Mouse (Mus musculus) kidney, adult 2 months (tissue): Measurements from ENCODE around the gene Gm47969. TPM values are rescaled to one million over a fixed set of nuclear protein-coding genes. Genes with fewer than 3 reads are reported as not detected.
A peak's percentile ranks its signal among the peaks of the same experiment; 100 is the strongest.

Source experiments
- DNase-seq: peaks from one replicate; pipeline ENCODE4 v3.0.0; 2021
- H3K27ac ChIP-seq: fragments of 200-500 bp; 2 replicates; pipeline ENCODE4 v1.5.1; 2012; ENCODE audit warnings: low read depth, low read length, control low read depth, inconsistent platforms; ENCODE audit not compliant: insufficient read depth
- H3K27me3 ChIP-seq: fragments of 200-500 bp; replicated peaks from 2 replicates; pipeline ENCODE4 v1.6.1; 2012; ENCODE audit warnings: mild to moderate bottlenecking, moderate library complexity, low read length, inconsistent platforms; ENCODE audit not compliant: control insufficient read depth, insufficient read depth
- H3K36me3 ChIP-seq: fragments of 200-500 bp; 2 replicates; pipeline ENCODE4 v1.6.1; 2012; ENCODE audit warnings: mild to moderate bottlenecking, moderate library complexity, low read length, inconsistent platforms; ENCODE audit not compliant: control insufficient read depth, insufficient read depth
- H3K4me1 ChIP-seq: fragments of 200-500 bp; 2 replicates; pipeline ENCODE4 v1.6.1; 2011; ENCODE audit warnings: low read length; ENCODE audit not compliant: control insufficient read depth, insufficient read depth
- H3K4me3 ChIP-seq: fragments of 200-500 bp; 2 replicates; pipeline ENCODE4 v1.5.1; 2011; ENCODE audit warnings: mild to moderate bottlenecking, low read depth, low read length, control low read depth; ENCODE audit not compliant: insufficient read depth
- CTCF ChIP-seq: fragments of 200-500 bp; conservative IDR thresholded peaks from 2 replicates; pipeline ENCODE4 v1.5.1; 2011; ENCODE audit warnings: low read depth, mild to moderate bottlenecking, control low read depth, low read length, moderate library complexity, mixed read lengths; ENCODE audit not compliant: insufficient read depth, insufficient read length
- POLR2A ChIP-seq: fragments of 200-500 bp; IDR thresholded peaks from one replicate; pipeline ENCODE4 v1.6.1; 2011; ENCODE audit warnings: low read depth, low read length, control low read depth
- WGBS: fragments of 180-500 bp; shearing (Covaris S2); methylation state at CpG from one replicate; pipeline ENCODE4 v1.1.7; 2018; 5-methylcytosine and 5-hydroxymethylcytosine counted together
- polyA plus RNA-seq: library from polyadenylated mRNA; depleted of rRNA; stranded (reverse); fragments of >200 nt; gene quantifications from 2 replicates; pipeline ENCODE4 v1.2.3, GENCODE M21; 2012

Gm47969 gene
- polyA plus RNA-seq, 1 experiment = not detected

DNA sequence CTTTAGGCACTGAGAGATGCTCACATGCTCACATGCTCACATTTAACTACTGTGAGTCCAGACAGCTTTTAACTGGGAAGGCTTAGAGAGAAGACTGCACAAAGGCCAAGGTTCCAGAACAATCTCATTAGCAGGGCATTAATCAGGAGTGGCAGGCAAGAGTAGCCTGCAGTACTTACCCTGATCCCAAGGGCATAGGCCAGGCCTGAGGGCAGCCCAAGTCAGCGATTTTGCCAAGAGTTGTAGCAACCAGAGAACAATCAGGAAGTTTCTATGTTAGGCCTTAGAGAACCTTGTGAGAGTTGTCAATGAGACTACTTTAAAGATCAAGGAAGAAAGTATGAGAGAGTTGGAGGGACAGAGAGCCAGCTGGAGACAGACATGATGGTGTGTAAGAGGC, 13.7 kb downstream of the Gm47969 start:
- WGBS = 30% methylated on average over 1 of the region's 1 CpGs
- H3K4me1 ChIP-seq = no peaks in the 10 kb centered on the region
- H3K27me3 ChIP-seq = no peaks in the 10 kb centered on the region
- H3K36me3 ChIP-seq = no peaks in the 10 kb centered on the region
- H3K4me3 ChIP-seq = no peak overlapping the region
- peak; percentile 65 for DNase-seq
- TF ChIP-seq CTCF = no peak
- no peak for TF ChIP-seq POLR2A
- H3K27ac ChIP-seq = no peak overlapping the region

DNA sequence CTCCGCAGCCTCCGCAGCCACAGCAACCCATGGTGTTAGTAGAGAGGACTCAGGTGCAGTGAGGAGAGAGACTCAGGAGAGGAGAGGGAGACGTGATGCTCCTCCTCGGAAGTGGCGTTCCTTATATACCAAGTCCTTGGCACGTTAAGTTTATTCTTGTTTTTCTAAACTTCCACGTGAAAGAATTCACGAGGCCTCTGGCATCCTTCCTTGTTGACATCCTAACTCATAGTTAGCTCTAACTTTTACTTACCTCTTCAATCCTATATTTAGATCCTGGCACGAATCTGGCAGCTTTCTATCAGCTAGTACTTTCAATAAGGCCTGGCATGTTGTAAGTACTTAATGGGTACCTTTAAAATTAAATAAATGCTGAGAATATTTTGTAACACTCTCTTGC, 14.5 kb downstream of the Gm47969 start, which contains the start of gene A030005K14Rik:
A030005K14Rik (minus strand) TSS at position 101 of the 400 bp plus-strand sequence.
- Histone ChIP-seq H3K36me3 (no peaks in the 10 kb centered on the region), H3K4me1 (no peaks in the 10 kb centered on the region), H3K4me3 (no peak within 1 kb of the TSS), H3K27ac (no peak within 1 kb of the TSS), H3K27me3 (no peaks in the 10 kb centered on the region)
- DNase-seq = no peak
- TF ChIP-seq POLR2A = no peak
- no peak for TF ChIP-seq CTCF
- 88% methylated on average over 9 of the region's 9 CpGs for WGBS

DNA sequence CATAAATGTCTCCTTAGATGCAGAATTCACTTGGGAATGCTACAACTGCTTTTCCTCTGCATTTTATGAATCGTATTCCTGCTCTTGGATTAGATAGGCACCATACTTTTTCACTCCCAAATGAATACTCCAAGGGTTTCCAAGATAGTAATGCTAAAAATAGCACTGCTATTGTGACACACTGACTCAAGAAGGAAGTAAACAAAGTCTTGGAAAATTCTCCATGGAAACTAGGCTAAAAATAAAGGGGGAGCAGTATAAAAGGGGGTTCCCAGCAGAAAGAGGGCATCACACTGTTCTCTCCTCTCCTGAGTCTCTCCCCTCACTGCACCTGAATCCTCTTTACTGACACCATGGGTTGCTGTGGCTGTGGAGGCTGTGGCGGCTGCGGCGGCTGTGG, 15.9 kb downstream of the Gm47969 start, which contains the start of gene Krtap28-13:
Krtap28-13 (plus strand) TSS at position 288 of the 400 bp plus-strand sequence.
- WGBS = 87% methylated on average over 4 of the region's 4 CpGs
- H3K4me3 ChIP-seq = no peak within 1 kb of the TSS
- H3K27me3 ChIP-seq = no peaks in the 10 kb centered on the region; the same call in 1 of the 2 replicates
- H3K4me1 ChIP-seq = no peaks in the 10 kb centered on the region
- no peaks in the 10 kb centered on the region for H3K36me3 ChIP-seq
- TF ChIP-seq POLR2A (no peak), CTCF (no peak)
- H3K27ac ChIP-seq = no peak within 1 kb of the TSS
- DNase-seq = no peak

DNA sequence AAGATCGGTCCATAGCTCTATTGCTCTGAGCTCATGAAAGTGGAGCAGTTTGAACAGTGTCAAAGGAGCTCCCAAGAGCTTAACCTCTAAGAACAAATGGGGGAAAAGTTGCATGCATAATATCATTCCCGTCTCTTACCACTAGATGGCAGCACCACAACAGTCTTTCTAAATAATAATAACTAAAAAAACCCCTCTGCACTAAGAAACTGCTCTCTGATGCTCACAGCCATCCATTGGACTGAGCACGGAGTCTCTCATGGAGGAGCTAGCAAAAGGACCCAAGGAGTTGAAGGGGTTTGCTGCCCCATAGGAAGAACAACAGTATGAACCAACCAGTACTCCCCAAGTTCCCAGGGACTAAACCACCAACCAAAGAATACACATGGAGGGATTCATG, 20.1 kb downstream of the Gm47969 start:
- H3K4me3 ChIP-seq = no peak overlapping the region
- H3K4me1 ChIP-seq = no peaks in the 10 kb centered on the region
- H3K27me3 ChIP-seq = no peaks in the 10 kb centered on the region; the same call in 1 of the 2 replicates
- TF ChIP-seq POLR2A = no peak
- TF ChIP-seq CTCF = no peak
- peak; percentile 31 for DNase-seq
- no peaks in the 10 kb centered on the region for H3K36me3 ChIP-seq
- WGBS = 16% methylated on average over 3 of the region's 3 CpGs
- no peak overlapping the region for H3K27ac ChIP-seq

DNA sequence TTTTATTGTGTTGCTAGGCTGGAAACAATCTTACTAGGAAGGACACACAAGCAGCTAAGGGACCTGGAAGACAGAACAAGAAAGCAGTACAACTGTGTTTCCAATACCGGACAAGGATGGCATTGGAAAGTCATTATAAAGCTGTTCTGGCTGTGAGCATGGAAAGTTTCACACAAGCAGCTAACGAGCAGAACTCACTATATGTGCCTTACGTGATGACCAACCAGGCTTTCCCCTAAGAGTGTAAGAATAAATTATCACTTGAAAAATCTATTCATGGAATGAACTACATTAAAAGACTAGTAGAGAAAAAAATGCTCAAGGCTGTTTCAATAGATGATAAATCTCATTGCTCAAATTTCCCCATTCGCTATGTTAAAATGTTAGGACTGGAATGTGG, 21.8 kb downstream of the Gm47969 start:
- WGBS = 81% methylated on average over 4 of the region's 4 CpGs
- Histone ChIP-seq H3K4me3 (no peak overlapping the region), H3K27ac (no peak overlapping the region), H3K36me3 (no peaks in the 10 kb centered on the region), H3K27me3 (no peaks in the 10 kb centered on the region; the same call in 1 of the 2 replicates), H3K4me1 (no peaks in the 10 kb centered on the region)
- no peak for TF ChIP-seq CTCF
- TF ChIP-seq POLR2A = no peak
- no peak for DNase-seq

DNA sequence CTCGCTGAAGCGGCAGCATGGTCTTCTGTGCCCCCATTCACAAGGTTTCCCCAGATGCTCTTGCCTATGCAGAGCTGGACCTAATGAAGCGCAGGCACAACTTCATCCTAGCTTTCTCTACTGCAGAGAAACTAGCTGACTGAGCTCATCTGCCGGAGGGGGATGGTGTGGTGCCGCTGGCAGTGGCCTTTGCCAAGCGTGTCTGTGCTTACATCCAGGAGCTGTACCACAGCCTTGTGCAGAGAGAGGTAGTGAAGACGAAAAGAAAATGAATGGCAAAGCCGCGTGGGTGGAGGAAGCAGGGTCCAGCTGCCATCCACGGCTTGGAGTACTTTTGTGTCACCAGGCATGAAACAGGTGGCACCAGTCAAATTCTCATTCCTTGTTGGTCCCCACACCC, 22.5 kb downstream of the Gm47969 start:
- Histone ChIP-seq H3K4me3 (no peak overlapping the region), H3K27me3 (no peaks in the 10 kb centered on the region; the same call in 1 of the 2 replicates), H3K4me1 (no peaks in the 10 kb centered on the region), H3K27ac (no peak overlapping the region), H3K36me3 (no peaks in the 10 kb centered on the region)
- no peak for DNase-seq
- TF ChIP-seq CTCF = no peak
- TF ChIP-seq POLR2A = no peak
- WGBS = 73% methylated on average over 10 of the region's 10 CpGs

DNA sequence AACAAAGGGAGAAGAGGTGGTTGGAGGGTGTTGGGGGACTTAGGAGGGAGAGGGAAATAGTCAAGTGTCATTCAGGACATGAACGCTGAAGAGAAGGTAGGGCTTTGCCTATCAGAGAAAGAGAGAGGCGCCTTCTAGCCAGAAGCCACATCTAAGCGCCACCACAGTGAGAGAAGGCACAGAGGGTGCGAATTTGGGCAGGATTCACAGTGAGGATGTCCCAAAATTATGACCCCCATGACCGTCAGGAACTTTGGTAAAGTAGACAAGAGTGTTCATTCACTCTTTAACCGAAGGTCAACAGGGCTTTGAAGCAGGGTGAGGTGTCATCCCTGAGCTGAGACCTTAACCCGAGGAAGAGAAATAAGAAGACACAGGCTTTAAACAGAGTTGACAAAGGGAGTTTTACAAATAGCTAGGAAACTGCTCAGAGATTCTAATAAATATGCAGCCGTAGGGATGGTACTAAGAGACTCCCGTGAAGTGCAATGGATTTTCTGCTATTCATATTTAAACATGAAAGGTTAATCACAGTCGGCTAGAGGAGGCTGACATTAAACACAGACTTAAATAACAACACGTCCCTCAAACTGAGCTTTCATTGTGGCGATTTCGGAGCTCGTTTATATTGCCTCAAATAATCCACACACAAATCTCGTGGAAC, 30.9 kb downstream of the Gm47969 start:
- Histone ChIP-seq H3K4me1 (no peaks in the 10 kb centered on the region), H3K4me3 (no peak overlapping the region), H3K27ac (no peak overlapping the region), H3K27me3 (no peaks in the 10 kb centered on the region), H3K36me3 (no peaks in the 10 kb centered on the region)
- WGBS = 39% methylated on average over 15 of the region's 15 CpGs
- TF ChIP-seq POLR2A (no peak), CTCF (no peak)
- no peak for DNase-seq
